Mouse (Mus musculus) gastrocnemius, adult 18-20 months (tissue): ENCODE results near the gene Cdc25a. TPM values are rescaled to one million over a fixed set of nuclear protein-coding genes. Genes with fewer than 3 reads are reported as not detected.

Experiments used
- DNase-seq: peaks from one replicate; pipeline ENCODE4 v3.0.0; 2021; ENCODE audit warnings: low spot score
- long read RNA-seq, 2 experiments: library from polyadenylated mRNA; stranded (forward); transcript quantifications; one replicate each; pipeline ENCODE4 v2.0.0; 2021
- total RNA-seq, 2 experiments: library from RNA; stranded (reverse); gene quantifications; 2 replicates each; pipeline ENCODE4 v1.2.3; 2021

The Cdc25a gene
- 1 to 10 TPM; 3.9 to 4.7 TPM for total RNA-seq
- long read RNA-seq, experiment 1, transcript Cdc25a-201 (15 exons, 3,632 nt), result major isoform, 8 of 13 reads
- long read RNA-seq, experiment 1, partial matches to known transcripts, result 1 of 13 reads
- long read RNA-seq, experiment 1, other reads (novel, unspliced or antisense), result 4 of 13 reads
- long read RNA-seq, experiment 2, transcript Cdc25a-201 (15 exons, 3,632 nt), result major isoform, 10 of 11 reads
- long read RNA-seq, experiment 2, partial matches to known transcripts, result 0 of 11 reads
- long read RNA-seq, experiment 2, other reads (novel, unspliced or antisense), result 1 of 11 reads

GRCm38 (mm10) chr9:109874797-109875691 is at the start of gene Cdc25a:
Gene Cdc25a, plus strand, starts transcription at chr9:109875579.
- peak; percentile 98 for DNase-seq

GRCm38 (mm10) chr9:109825739-109826138 is 49.6 kb upstream of the Cdc25a start:
- DNase-seq, result no peak

- DNase-seq, result no peak
These were observed 49.2 kb upstream of the Cdc25a start for GRCm38 (mm10) chr9:109826181-109826580.

- peak; percentile 82 for DNase-seq
These were observed 42.8 kb upstream of the Cdc25a start, which contains the start of gene Nme6 for GRCm38 (mm10) chr9:109832391-109833087. Gene Nme6, plus strand, starts transcription at chr9:109832749.

- no peak for DNase-seq
These were observed 42.3 kb upstream of the Cdc25a start for GRCm38 (mm10) chr9:109833088-109833412.

- peak; percentile 76 for DNase-seq
These were observed 26.0 kb upstream of the Cdc25a start, which contains the start of gene Camp for GRCm38 (mm10) chr9:109849312-109849758. Gene Camp, minus strand, starts transcription at chr9:109849617.

- no peak for DNase-seq
These were observed 25.3 kb upstream of the Cdc25a start for GRCm38 (mm10) chr9:109850099-109850498.

GRCm38 (mm10) chr9:109854341-109854740 is 21.0 kb upstream of the Cdc25a start:
- DNase-seq, result no peak

- DNase-seq, result no peak
These were observed 19.4 kb upstream of the Cdc25a start for GRCm38 (mm10) chr9:109855947-109856346.

GRCm38 (mm10) chr9:109862397-109863044 is 12.9 kb upstream of the Cdc25a start:
- peak; percentile 70 for DNase-seq

GRCm38 (mm10) chr9:109863085-109863484 is 12.3 kb upstream of the Cdc25a start:
- no peak for DNase-seq

- no peak for DNase-seq
These were observed 9.2 kb upstream of the Cdc25a start for GRCm38 (mm10) chr9:109866218-109866617.

GRCm38 (mm10) chr9:109870983-109871572 is 4.3 kb upstream of the Cdc25a start:
- DNase-seq, result no peak

GRCm38 (mm10) chr9:109875695-109876601 is 569 bp downstream of the Cdc25a start:
- DNase-seq, result peak; percentile 41

- no peak for DNase-seq
These were observed 1.4 kb downstream of the Cdc25a start for GRCm38 (mm10) chr9:109876756-109877155.

- DNase-seq, result no peak
These were observed 2.3 kb downstream of the Cdc25a start for GRCm38 (mm10) chr9:109877666-109878065.

GRCm38 (mm10) chr9:109879305-109879704 is 3.9 kb downstream of the Cdc25a start:
- no peak for DNase-seq

GRCm38 (mm10) chr9:109886259-109886658 is 10.9 kb downstream of the Cdc25a start:
- DNase-seq, result no peak

GRCm38 (mm10) chr9:109887321-109887720 is 11.9 kb downstream of the Cdc25a start:
- no peak for DNase-seq

GRCm38 (mm10) chr9:109891501-109891900 is 16.1 kb downstream of the Cdc25a start:
- no peak for DNase-seq
